Mouse (Mus musculus) bone marrow, adult 2 months (tissue): ENCODE results near the gene Slc25a33. TPM values are rescaled to one million over a fixed set of nuclear protein-coding genes. Genes with fewer than 3 reads are reported as not detected.

ENCODE experiments used
- H3K27ac ChIP-seq: fragments of 200-500 bp; 2 replicates; pipeline ENCODE4 v1.5.1; 2012; ENCODE audit warnings: low read depth, mild to moderate bottlenecking, control low read depth, inconsistent platforms, low read length; ENCODE audit not compliant: control insufficient read depth, poor library complexity, insufficient read depth
- H3K4me1 ChIP-seq: fragments of 200-500 bp; 2 replicates; pipeline ENCODE4 v1.6.1; 2011; ENCODE audit warnings: low read length; ENCODE audit not compliant: control insufficient read depth, insufficient read depth
- H3K4me3 ChIP-seq: fragments of 200-500 bp; replicated peaks from 2 replicates; pipeline ENCODE3; 2011; ENCODE audit warnings: mild to moderate bottlenecking, low read depth, low read length, control low read depth; ENCODE audit not compliant: control insufficient read depth
- CTCF ChIP-seq: fragments of 200-500 bp; IDR thresholded peaks from 2 replicates; pipeline ENCODE4 v1.5.1; 2011; ENCODE audit warnings: low read length, control low read depth; ENCODE audit not compliant: control insufficient read depth, insufficient read depth
- POLR2A ChIP-seq: fragments of 200-500 bp; IDR thresholded peaks from 2 replicates; pipeline ENCODE4 v1.6.1; 2011; ENCODE audit warnings: low read depth, mild to moderate bottlenecking, control low read depth, low read length, borderline replicate concordance; ENCODE audit not compliant: control insufficient read depth
- WGBS: fragments of 180-500 bp; shearing (Covaris S2); methylation state at CpG from one replicate; pipeline ENCODE4 v1.1.7; 2018; 5-methylcytosine and 5-hydroxymethylcytosine counted together
- polyA plus RNA-seq: library from polyadenylated mRNA; stranded (reverse); fragments of >200 nt; gene quantifications from 2 replicates; pipeline ENCODE4 v1.2.4, GENCODE M21; 2011; ENCODE audit warnings: low replicate concordance; ENCODE audit not compliant: missing spikeins, insufficient read depth, insufficient read length

Slc25a33 gene
- polyA plus RNA-seq, 1 experiment: 4.3 TPM

DNA sequence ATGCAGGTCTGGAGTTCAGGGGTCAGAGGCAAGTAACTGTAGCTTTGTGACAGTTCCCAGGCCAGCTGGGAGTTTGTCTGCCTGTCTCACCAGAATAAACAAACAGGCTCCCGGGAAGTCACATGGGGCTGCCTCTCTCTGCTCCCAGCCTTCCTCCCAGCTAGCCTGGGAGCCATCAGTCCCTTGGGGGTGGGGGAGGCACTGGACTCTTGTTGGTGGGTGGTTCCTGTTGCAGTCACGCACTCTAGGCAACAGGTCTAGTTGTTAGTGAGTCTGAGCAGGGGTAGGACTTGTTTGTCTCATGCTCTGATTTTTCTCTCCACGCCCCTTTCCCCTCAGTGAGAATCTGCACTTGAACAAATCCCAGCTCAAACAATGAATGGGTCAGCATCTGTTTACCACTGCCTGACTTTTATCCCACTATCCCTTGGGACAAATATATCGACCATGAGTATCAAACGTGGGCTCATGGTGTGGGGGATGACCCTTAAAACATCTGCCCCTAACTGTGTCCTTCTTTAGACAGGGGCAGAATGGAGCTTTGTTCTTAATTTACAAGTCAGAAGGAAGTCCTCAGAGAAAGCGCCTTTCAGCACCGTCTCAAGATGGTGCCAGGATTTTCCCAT, 24.7 kb upstream of the Slc25a33 start:
- Histone ChIP-seq H3K4me1 (no peaks in the 10 kb centered on the region; the same call in 1 of the 2 replicates), H3K4me3 (no peak overlapping the region), H3K27ac (no peak overlapping the region)
- TF ChIP-seq POLR2A (no peak), CTCF (no peak)
- WGBS: 63% methylated on average over 7 of the region's 7 CpGs

DNA sequence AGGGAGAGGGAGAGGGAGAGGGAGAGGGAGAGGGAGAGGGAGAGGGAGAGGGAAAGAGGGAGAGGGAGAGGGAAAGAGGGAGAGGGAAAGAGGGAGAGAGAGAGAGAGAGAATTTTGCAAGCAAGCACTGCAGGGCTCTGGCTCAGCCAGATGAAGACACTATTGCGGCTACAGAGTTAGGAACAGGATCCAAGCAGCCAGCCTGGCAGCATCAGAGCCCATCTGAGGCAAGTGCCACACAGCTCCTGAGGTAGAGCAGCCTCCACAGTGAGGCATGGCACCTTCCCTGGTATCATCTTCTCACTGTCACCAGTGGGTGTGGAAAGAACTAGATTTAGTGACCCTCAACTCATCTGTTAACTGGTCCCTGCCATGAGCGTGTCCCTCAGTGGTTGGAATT, 24.0 kb upstream of the Slc25a33 start:
- Histone ChIP-seq H3K4me1 (no peaks in the 10 kb centered on the region; the same call in 1 of the 2 replicates), H3K4me3 (no peak overlapping the region), H3K27ac (no peak overlapping the region)
- TF ChIP-seq POLR2A (no peak), CTCF (no peak)
- WGBS: 81% methylated on average over 2 of the region's 2 CpGs

DNA sequence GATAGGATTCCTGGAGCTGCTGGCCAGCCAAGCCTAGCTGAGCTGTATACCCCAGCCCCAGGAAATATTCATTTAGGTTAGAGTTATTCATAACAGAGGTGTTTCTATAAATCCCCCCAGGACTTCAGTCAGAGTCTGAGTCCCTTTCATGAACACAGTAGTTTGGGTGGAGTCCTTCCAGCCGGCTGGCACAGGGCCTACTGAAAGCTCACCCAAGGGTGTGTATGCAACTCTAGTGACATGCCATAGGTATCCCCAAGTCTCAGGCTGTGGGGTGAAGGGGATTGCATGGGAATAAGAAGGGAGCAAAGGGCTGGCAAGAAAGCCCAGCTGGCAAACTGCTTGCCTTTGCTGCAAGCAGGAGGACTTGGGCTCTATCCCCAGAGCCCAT, 23.1 kb upstream of the Slc25a33 start:
- H3K27ac ChIP-seq: no peak overlapping the region
- H3K4me3 ChIP-seq: no peak overlapping the region
- no peak for TF ChIP-seq CTCF
- TF ChIP-seq POLR2A: no peak
- no peaks in the 10 kb centered on the region; the same call in 1 of the 2 replicates for H3K4me1 ChIP-seq
- 79% methylated on average over 1 of the region's 1 CpGs for WGBS

DNA sequence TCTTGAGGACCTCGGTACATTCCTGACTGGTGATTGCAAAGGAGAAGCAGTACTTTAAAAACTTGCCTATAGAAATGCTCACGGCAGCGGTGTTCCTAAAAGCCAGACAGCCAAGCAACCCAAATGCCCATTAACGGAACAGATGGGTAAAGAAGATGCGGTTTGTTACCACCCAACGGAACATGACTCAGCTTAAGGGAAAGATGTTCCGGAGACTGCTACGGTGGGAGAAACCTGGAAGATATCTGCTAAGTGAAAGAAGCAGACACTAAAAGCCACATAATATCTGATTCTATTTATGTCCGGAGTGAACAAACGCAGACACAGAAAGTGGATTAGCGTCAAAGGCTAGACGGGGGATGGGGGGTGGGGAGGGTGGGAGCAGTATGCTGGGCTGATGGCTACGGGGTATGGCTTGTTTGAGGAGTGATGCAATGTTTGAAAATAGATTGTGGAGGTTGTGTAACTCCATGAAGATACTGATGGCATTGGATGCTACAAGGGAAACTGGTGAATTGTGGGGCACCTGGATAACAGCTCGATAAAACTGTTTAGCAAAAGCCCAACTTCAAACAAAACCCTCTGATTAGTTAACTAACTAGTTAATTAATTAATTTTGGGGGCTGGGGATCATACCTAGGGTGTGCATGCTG, 22.6 kb upstream of the Slc25a33 start:
- TF ChIP-seq CTCF (no peak), POLR2A (no peak)
- Histone ChIP-seq H3K4me3 (no peak overlapping the region), H3K27ac (no peak overlapping the region), H3K4me1 (no peaks in the 10 kb centered on the region; the same call in 1 of the 2 replicates)
- 65% methylated on average over 14 of the region's 14 CpGs for WGBS

DNA sequence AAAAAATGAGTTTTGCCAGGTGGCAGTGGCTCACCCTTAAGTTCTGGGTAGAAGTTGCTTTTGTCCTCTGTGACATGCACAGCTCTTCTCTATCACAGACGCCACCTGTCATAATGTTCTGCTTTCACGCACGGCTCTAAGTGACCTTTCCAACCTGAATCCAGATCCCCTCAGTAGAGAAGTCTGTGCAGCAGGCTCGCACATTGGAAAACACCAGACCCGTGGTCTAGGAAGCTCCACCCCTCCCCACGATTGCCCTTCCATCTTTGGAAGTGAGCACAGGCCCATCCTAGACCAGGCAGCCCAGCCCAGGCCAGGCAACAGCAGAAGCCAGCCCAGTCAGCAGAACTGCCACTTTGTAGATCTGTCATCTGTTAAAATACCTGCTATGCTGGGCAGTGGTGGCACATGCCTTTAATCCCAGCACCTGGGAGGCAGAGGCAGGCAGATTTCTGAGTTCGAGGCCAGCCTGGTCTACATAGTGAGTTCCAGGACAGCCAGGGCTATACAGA, 20.9 kb upstream of the Slc25a33 start:
- WGBS: 70% methylated on average over 7 of the region's 7 CpGs
- TF ChIP-seq POLR2A (no peak), CTCF (no peak)
- H3K4me3 ChIP-seq: no peak overlapping the region
- no peak overlapping the region for H3K27ac ChIP-seq
- H3K4me1 ChIP-seq: peaks cover 2% of the 10 kb centered on the region; the same call in 1 of the 2 replicates

DNA sequence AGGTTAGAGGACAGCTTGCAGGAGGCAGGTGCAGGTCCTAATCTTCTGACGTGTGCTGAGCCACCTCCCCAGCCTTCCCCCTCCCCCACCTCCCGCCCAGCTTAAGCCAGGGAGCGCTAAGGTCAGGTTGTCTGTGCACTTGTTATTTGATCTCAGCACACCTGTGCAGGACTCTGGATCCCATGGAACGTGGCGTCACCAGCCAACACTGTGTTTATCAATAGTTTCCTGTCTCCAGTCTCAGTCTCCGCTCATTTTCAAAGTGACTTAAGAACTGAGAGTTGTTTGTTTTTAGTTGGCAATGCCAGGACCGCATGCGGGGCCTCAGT, 19.9 kb upstream of the Slc25a33 start:
- Histone ChIP-seq H3K4me1 (peaks cover 8% of the 10 kb centered on the region), H3K4me3 (no peak overlapping the region), H3K27ac (no peak overlapping the region)
- TF ChIP-seq POLR2A (no peak), CTCF (no peak)
- 69% methylated on average over 8 of the region's 8 CpGs for WGBS

DNA sequence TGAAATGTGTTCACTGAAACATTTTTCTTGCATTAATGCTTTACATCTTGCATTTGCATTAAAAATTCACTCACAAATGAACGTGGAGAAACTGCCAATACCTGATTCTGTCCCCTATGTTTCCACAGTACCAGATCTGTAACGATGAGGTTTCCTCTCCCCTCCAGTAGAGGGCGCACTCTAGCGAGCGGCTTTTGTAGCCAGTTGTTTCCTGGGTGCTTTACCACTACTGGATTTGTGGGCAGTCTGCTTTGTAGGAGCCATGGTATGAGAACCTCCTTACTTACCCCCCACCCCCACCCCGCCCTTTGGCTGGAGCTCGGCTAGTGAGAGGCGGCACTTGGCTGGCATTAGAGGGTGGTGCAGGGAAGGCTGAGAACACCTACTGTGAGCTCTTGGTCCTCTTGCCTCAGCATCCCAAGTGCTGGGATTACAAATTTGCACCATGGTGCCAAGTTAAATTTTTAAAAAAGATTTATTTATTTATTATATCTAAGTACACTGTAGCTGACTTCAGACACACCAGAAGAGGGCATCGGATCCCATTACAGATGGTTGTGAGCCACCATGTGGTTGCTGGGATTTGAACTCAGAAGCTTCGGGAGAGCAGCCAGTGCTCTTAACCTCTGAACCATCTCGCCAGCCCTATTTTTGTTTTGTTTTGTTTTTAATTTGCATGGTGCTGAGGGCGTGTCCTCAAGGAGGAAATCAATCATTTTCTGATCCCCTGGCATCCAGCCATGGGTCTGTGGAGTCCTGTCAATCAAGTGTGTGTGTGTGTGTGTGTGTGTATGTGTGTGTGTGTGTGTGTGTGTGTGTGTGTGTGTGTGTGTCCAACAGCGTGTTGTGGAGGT, 19.3 kb upstream of the Slc25a33 start:
- H3K4me1 ChIP-seq: peaks cover 8% of the 10 kb centered on the region
- H3K4me3 ChIP-seq: no peak overlapping the region
- H3K27ac ChIP-seq: no peak overlapping the region
- WGBS: 44% methylated on average over 13 of the region's 13 CpGs
- TF ChIP-seq CTCF (peak; percentile 75), POLR2A (no peak)

DNA sequence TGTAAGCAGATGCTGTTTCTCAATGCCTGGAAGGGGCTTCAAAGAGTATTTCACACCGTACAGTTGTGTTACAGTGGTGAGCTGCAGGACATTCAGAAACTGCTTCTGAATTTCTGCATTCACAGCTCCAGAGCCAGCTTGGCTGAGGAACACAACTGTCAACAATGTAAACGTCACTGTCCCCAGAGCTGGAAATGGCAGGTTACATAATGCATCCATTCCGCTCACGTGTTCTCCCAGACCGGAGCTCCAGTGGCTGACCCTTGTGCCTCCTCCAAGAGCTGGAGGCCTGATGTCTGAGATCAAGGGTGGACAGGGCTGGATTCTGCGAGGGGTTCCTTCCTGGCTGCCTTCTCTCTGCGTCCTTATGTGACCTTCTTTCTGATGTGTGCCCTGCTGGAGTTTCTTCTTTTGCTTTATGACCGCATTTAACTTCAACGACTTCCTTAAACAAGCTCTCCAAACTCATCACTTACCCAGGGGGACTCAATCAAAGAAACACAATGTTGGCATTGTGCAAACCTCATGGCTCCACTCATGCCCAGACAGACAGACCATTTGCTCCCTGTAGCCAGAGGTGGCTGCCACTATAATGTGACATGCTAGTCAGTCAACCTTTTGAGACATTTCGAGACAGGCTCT, 18.2 kb upstream of the Slc25a33 start:
- 14% methylated on average over 10 of the region's 10 CpGs for WGBS
- TF ChIP-seq CTCF (no peak), POLR2A (no peak)
- Histone ChIP-seq H3K27ac (peak overlapping the region; percentile 80), H3K4me1 (peaks cover 8% of the 10 kb centered on the region), H3K4me3 (peak overlapping the region; percentile 32)
